Mouse (Mus musculus) hindbrain, embryonic 14.5 days (tissue): ENCODE results near the gene Ubl4b. TPM values are rescaled to one million over a fixed set of nuclear protein-coding genes. Genes with fewer than 3 reads are reported as not detected.

Experiments used
- ATAC-seq: fragments of 200-750 bp; cut with Nextera tagmentation; 2 replicates; pipeline ENCODE4 v1.8.0; 2017; ENCODE audit warnings: moderate number of reproducible peaks, mild to moderate bottlenecking, moderate TSS enrichment, moderate library complexity; ENCODE audit not compliant: low FRiP score
- DNase-seq: peaks from one replicate; pipeline ENCODE4 v3.0.0-alpha.2; 2015; ENCODE audit warnings: low spot score
- H3K27ac ChIP-seq: fragments of 300-500 bp; sonication (generic); 2 replicates; pipeline ENCODE4 v1.5.1; 2014; ENCODE audit warnings: mild to moderate bottlenecking, moderate library complexity
- H3K27me3 ChIP-seq: fragments of 300-500 bp; sonication (generic); 2 replicates; pipeline ENCODE4 v1.6.1; 2014; ENCODE audit warnings: mild to moderate bottlenecking, low read length, mixed read lengths; ENCODE audit not compliant: control insufficient read depth, insufficient read depth
- H3K36me3 ChIP-seq: fragments of 300-500 bp; sonication (generic); replicated peaks from 2 replicates; pipeline ENCODE4 v1.6.1; 2014; ENCODE audit not compliant: control insufficient read depth, insufficient read depth
- H3K4me1 ChIP-seq: fragments of 300-500 bp; sonication (generic); replicated peaks from 2 replicates; pipeline ENCODE4 v1.6.1; 2014; ENCODE audit warnings: antibody characterized with exemption, low read length, mixed read lengths; ENCODE audit not compliant: control insufficient read depth, insufficient read depth
- H3K4me2 ChIP-seq: fragments of 300-500 bp; sonication (generic); replicated peaks from 2 replicates; pipeline ENCODE4 v1.6.1; 2014; ENCODE audit warnings: mild to moderate bottlenecking, moderate library complexity
- H3K4me3 ChIP-seq: fragments of 300-500 bp; sonication (generic); replicated peaks from 2 replicates; pipeline ENCODE4 v1.5.1; 2014; ENCODE audit warnings: mild to moderate bottlenecking, low read length
- H3K9ac ChIP-seq: fragments of 300-500 bp; sonication (generic); 2 replicates; pipeline ENCODE4 v1.6.1; 2014
- H3K9me3 ChIP-seq: fragments of 300-500 bp; sonication (generic); 2 replicates; pipeline ENCODE4 v1.6.1; 2016; ENCODE audit warnings: low read length; ENCODE audit not compliant: control insufficient read depth
- WGBS: fragments of 180-500 bp; shearing (Covaris S2); extraction: QIAGEN DNeasy Blood & Tissue Kit; methylation state at CpG from one replicate; pipeline ENCODE4 v1.1.7; 2014; 5-methylcytosine and 5-hydroxymethylcytosine counted together
- polyA plus RNA-seq: library from polyadenylated mRNA; unstranded; fragments of >200 nt; fragmentation: Nextera tagmentation; extraction: Ambion mirVana; gene quantifications from 2 replicates; pipeline ENCODE4 v1.2.1, GENCODE M21; 2014

Ubl4b gene
- polyA plus RNA-seq, 1 experiment from 2014 or later, result not detected

DNA sequence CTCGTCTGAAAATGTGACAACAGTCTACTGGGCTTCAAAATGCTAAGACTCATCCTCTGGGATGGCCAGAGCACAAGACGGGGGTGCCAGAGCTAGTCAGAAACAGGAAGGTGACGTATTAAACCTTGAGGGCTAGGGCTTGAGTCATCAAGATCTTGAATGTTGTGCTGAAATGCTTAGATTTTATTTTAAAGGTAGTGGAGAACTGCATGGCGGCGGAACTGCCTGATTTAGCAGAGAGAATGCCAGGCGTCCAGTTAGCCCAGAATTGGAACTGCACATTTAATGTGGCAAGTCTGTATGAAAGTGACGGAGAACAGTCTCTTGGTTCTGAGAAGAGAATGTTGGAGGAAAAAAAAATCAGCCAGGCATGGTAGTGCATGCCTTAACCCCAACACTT, 19.9 kb downstream of the Ubl4b start:
- H3K36me3 ChIP-seq, result no peaks in the 10 kb centered on the region
- no peak overlapping the region for H3K9ac ChIP-seq
- peaks cover 21% of the 10 kb centered on the region; the same call in 1 of the 2 replicates for H3K4me1 ChIP-seq
- DNase-seq, result no peak
- 85% methylated on average over 7 of the region's 7 CpGs for WGBS
- H3K27ac ChIP-seq, result no peak overlapping the region
- no peak overlapping the region for H3K4me3 ChIP-seq
- no peak overlapping the region for H3K4me2 ChIP-seq
- H3K27me3 ChIP-seq, result no peaks in the 10 kb centered on the region
- no peak for ATAC-seq
- no peaks in the 10 kb centered on the region for H3K9me3 ChIP-seq

DNA sequence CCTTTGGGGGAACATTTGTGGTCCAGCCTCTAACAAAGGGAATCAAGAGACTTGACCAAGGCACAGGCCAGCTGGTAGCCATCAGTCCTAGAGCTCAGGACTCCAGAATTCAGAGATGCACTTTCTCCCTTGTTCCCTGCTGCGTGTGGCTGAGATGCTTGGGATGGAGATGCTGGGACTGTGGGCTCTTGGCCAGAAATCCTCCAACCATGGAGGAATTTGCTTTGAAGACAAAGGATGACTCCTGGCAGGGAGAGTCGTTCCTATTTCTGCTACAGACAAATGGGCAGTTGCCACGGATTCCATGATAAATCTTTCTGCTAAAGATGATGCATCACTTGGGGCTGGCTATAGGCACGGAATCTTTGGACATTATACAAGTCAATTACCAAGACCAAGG, 21.3 kb downstream of the Ubl4b start:
- Histone ChIP-seq H3K9me3 (no peaks in the 10 kb centered on the region), H3K4me2 (no peak overlapping the region), H3K4me1 (peaks cover 29% of the 10 kb centered on the region), H3K27me3 (no peaks in the 10 kb centered on the region), H3K9ac (no peak overlapping the region), H3K36me3 (no peaks in the 10 kb centered on the region), H3K27ac (no peak overlapping the region), H3K4me3 (no peak overlapping the region)
- ATAC-seq (no peak), DNase-seq (no peak)
- 47% methylated on average over 4 of the region's 4 CpGs for WGBS

DNA sequence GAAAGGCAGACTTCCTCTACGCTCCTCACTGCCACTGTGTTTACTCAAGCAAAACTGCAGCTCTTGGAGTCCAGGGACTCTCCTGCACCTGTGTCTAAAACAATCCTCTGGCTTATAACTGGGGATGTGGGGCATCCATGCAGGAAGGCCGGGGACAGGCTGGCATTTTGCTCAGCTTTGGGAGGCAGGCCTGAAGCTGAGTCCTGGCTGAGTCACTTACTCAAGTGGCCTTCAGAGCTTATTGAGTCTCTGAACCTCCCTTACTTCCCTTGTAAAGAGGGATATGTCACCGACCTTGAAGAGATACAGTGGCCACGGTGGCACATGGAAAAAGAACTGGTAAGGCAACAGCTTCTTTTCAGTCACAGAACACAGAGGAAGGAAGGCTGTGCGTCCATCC, 24.3 kb downstream of the Ubl4b start:
- H3K27ac ChIP-seq, result peak overlapping the region; percentile 33
- H3K9ac ChIP-seq, result no peak overlapping the region
- H3K4me2 ChIP-seq, result no peak overlapping the region
- DNase-seq (no peak), ATAC-seq (no peak)
- peaks cover 21% of the 10 kb centered on the region for H3K4me1 ChIP-seq
- 82% methylated on average over 5 of the region's 5 CpGs for WGBS
- no peaks in the 10 kb centered on the region for H3K36me3 ChIP-seq
- no peak overlapping the region for H3K4me3 ChIP-seq
- H3K9me3 ChIP-seq, result no peaks in the 10 kb centered on the region
- H3K27me3 ChIP-seq, result no peaks in the 10 kb centered on the region

DNA sequence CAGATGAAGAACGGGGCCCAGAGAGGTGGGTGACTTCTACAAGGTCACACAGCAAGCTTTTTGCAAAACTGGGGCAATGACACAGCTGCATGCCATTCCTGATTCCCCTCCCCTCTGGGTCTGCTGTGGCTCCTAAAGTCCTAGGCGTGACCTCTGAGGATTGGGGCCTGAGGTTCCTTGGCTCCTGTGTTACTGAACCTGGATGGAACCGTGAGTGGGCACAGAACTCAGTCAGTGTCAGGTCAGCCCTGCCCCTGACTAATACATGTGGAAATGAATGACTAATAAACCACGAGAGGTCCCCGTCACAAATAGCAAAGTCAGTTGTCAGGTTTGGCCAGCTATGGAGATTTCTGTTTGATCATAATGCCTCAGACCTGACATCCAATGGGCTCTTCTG, 25.7 kb downstream of the Ubl4b start:
- Histone ChIP-seq H3K27me3 (no peaks in the 10 kb centered on the region), H3K4me1 (peaks cover 21% of the 10 kb centered on the region), H3K4me2 (peak overlapping the region; percentile 31), H3K27ac (peak overlapping the region; percentile 88), H3K36me3 (no peaks in the 10 kb centered on the region), H3K4me3 (no peak overlapping the region), H3K9ac (peak overlapping the region; percentile 4; the same call in 1 of the 2 replicates), H3K9me3 (no peaks in the 10 kb centered on the region)
- no peak for DNase-seq
- WGBS, result 68% methylated on average over 5 of the region's 5 CpGs
- peak; percentile 24; the same call in 1 of the 2 replicates for ATAC-seq

DNA sequence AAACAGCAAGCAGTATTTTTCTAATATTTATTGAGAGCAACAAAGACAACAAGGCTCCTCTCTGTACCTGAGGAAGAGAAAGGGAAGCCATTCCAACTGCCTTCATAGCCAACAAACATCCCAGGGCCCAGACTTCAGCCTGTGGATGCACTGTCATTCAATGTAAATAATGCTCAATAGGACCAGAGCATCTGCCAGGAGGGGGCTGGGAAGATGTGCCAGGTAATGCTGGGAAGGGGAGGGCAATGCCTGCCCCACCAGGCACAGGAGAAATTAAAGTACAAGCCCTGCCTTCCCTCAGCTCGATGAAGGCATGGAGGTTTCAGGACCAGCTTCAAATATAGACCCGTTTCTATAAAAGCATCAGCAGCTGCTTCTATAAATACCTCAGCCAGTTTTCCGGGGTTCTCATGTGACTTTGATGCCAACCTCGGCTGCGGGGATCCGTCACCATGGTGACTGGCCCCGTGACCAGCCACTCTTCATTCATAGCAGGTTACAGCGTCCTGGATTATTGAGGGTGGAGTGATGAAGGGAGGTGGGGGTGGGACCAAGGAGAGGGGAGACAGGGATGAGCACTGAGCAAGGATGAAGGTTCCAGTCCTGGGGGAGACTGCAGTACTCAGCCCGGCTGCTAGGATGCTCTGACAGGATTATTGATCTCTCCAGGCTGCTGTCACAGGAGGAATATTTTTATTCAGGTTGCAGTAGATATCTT, 26.3 kb downstream of the Ubl4b start:
- 6% methylated on average over 9 of the region's 9 CpGs for WGBS
- Histone ChIP-seq H3K36me3 (no peaks in the 10 kb centered on the region), H3K4me2 (peak overlapping the region; percentile 31), H3K4me1 (peaks cover 21% of the 10 kb centered on the region), H3K27ac (peak overlapping the region; percentile 88), H3K4me3 (no peak overlapping the region), H3K9me3 (no peaks in the 10 kb centered on the region), H3K9ac (peak overlapping the region; percentile 38), H3K27me3 (no peaks in the 10 kb centered on the region)
- DNase-seq (peak; percentile 81), ATAC-seq (peak; percentile 91)

DNA sequence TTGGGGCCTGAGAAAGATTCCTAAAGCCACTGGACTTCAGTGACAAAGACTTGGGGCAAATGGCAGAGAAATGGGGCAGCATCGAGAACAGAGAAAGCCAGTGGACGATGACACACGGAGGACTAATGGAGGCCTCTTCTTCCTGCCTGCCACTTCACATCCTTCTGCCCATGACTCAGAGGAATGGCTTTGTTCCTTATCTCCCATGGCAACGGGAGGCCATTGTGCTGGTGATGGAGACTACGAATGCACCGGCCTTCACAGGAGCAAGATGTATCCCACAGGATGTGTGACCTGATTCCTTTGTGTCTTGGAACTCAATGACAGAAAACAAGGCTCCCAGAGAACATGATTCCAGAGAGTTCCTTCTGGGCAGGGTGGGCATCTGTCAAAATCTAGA, 30.3 kb downstream of the Ubl4b start:
- 32% methylated on average over 6 of the region's 6 CpGs for WGBS
- ATAC-seq (no peak), DNase-seq (no peak)
- Histone ChIP-seq H3K27ac (no peak overlapping the region), H3K4me2 (no peak overlapping the region), H3K4me3 (no peak overlapping the region), H3K36me3 (no peaks in the 10 kb centered on the region), H3K9ac (no peak overlapping the region), H3K9me3 (no peaks in the 10 kb centered on the region), H3K27me3 (peaks cover 5% of the 10 kb centered on the region; the same call in 1 of the 2 replicates), H3K4me1 (peaks cover 21% of the 10 kb centered on the region)

DNA sequence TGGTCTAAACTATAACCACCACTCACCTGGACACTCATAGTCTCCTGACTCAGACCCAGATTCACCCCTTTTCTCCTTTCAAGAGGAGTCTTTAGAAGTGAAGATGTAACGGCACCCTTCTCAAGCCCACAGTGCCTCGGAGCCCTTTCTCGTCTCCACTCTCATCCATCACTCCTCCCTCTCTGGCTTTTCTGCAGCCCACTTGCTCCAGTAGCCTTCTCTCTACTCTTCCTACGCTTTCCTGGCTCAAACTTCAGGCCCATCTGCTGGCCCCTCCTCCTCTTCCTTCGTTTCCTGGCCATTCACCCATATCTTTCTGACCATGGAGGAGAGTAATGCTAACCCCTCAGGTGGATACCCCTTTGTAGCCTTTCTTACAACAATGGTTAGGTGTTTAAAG, 33.9 kb downstream of the Ubl4b start:
- Histone ChIP-seq H3K9me3 (no peaks in the 10 kb centered on the region), H3K4me2 (no peak overlapping the region), H3K27me3 (peaks cover 38% of the 10 kb centered on the region), H3K27ac (no peak overlapping the region), H3K9ac (no peak overlapping the region), H3K4me3 (no peak overlapping the region), H3K4me1 (peaks cover 19% of the 10 kb centered on the region), H3K36me3 (no peaks in the 10 kb centered on the region)
- WGBS, result 81% methylated on average over 5 of the region's 5 CpGs
- no peak for ATAC-seq
- DNase-seq, result no peak

DNA sequence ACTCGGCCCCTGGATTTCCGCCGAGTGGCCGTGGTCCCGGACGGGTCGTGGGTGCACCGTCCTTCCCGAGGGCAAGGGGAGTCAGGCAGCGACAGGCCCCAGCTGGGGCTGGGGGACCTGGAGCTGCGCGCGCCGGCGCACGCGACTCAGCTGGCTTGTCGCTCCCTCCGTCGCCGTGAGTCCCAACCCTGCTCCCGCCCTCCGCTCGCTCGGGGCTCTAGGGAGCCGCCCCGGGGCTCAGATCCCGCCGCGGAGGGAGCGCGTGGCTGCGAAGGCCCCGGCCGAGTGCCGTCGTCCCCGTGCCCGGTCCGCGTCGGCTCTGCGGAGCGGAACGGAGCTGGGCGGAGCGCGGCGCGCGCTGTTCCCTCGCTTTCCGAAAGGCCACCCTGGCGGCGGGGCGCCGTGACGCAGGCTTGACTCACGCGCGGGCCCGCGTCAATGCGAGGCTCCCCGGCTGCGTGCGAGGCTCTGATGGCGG, 37.2 kb downstream of the Ubl4b start, which contains the start of gene Slc6a17:
TSS of gene Slc6a17 (minus strand) at position 388 of the 478 bp plus-strand sequence.
- Histone ChIP-seq H3K4me1 (peaks cover 19% of the 10 kb centered on the region), H3K9me3 (no peaks in the 10 kb centered on the region), H3K36me3 (no peaks in the 10 kb centered on the region), H3K4me3 (peak within 1 kb of the TSS; percentile 61), H3K4me2 (peak within 1 kb of the TSS; percentile 82), H3K9ac (peak within 1 kb of the TSS; percentile 63), H3K27me3 (peaks cover 41% of the 10 kb centered on the region), H3K27ac (peak within 1 kb of the TSS; percentile 74)
- ATAC-seq (peak; percentile 84), DNase-seq (peak; percentile 75)
- WGBS, result under 1% methylated on average over 66 of the region's 68 CpGs

DNA sequence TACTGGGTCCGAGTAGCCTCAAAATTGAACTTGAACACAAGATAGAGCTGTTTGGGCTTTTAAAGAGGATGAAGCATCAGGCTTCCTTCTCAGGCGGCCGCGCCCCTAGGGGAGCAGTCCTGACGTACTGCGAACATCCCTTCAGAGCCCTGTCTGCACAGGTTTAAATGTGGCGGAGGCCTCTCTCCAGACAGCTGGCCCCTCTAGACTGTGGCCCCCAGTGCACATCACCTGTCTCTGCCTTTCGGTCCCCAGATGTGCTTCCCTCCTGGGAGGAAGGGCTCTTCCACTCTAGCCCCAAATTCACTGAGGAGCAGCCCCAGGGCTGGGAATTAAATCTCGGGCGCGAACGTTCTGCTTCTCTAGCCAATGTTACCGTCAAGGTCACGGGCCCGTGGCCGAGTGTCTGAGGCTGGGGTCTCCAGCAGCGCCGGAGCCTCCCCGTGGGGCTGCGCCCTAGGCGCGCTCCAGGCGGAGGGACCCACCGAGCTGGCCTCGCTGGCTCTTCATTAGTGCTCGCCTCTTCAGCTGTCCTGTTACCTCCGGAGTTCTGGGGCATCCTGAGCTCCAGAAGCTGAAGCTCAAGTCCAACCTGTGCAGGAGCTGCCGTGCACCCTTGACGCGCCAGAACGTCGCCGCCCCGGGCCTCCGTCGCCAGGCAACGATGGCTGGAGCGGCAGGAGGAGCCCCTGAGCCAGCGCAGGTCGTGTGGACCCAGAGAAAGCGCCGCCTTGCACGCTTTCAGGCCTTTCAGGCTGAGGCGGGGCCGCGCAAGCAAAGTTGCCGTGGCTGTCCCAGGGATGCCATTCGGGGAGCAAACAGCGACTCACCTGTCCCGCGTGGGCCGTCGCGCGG, 37.9 kb downstream of the Ubl4b start:
- DNase-seq (peak; percentile 61), ATAC-seq (peak; percentile 79)
- Histone ChIP-seq H3K4me2 (peak overlapping the region; percentile 82), H3K9ac (peak overlapping the region; percentile 63), H3K9me3 (no peaks in the 10 kb centered on the region), H3K4me3 (peak overlapping the region; percentile 61), H3K4me1 (peaks cover 19% of the 10 kb centered on the region), H3K36me3 (no peaks in the 10 kb centered on the region), H3K27ac (peak overlapping the region; percentile 74), H3K27me3 (peaks cover 41% of the 10 kb centered on the region)
- 4% methylated on average over 55 of the region's 55 CpGs for WGBS
